Mouse (Mus musculus) kidney, embryonic 14.5 days (tissue): ENCODE data around the gene Cblc. TPM values are rescaled to one million over a fixed set of nuclear protein-coding genes. Genes with fewer than 3 reads are reported as not detected.
A peak's percentile ranks its signal among the peaks of the same experiment; 100 is the strongest.

Experiments
- ATAC-seq: fragments of 200-750 bp; cut with Nextera tagmentation; 2 replicates; pipeline ENCODE4 v1.8.0; 2017; ENCODE audit warnings: moderate number of reproducible peaks, mild to moderate bottlenecking, moderate TSS enrichment, moderate library complexity; ENCODE audit not compliant: low FRiP score, low TSS enrichment
- H3K27ac ChIP-seq: fragments of 300-500 bp; sonication (generic); 2 replicates; pipeline ENCODE4 v1.5.1; 2014; ENCODE audit warnings: low read depth, mild to moderate bottlenecking, low read length, moderate library complexity, mixed read lengths
- H3K27me3 ChIP-seq: fragments of 300-500 bp; sonication (generic); 2 replicates; pipeline ENCODE4 v1.6.1; 2014; ENCODE audit warnings: mild to moderate bottlenecking, low read length; ENCODE audit not compliant: control insufficient read depth, insufficient read depth
- H3K36me3 ChIP-seq: fragments of 300-500 bp; sonication (generic); 2 replicates; pipeline ENCODE4 v1.6.1; 2014; ENCODE audit warnings: low read length, mixed read lengths; ENCODE audit not compliant: control insufficient read depth, insufficient read depth
- H3K4me1 ChIP-seq: fragments of 300-500 bp; sonication (generic); 2 replicates; pipeline ENCODE4 v1.6.1; 2014; ENCODE audit warnings: low read length, mixed read lengths; ENCODE audit not compliant: control insufficient read depth, insufficient read depth
- H3K4me2 ChIP-seq: fragments of 300-500 bp; sonication (generic); replicated peaks from 2 replicates; pipeline ENCODE4 v1.6.1; 2014; ENCODE audit warnings: low read depth, mild to moderate bottlenecking, low read length
- H3K4me3 ChIP-seq: fragments of 300-500 bp; sonication (generic); 2 replicates; pipeline ENCODE4 v1.5.1; 2014; ENCODE audit warnings: mild to moderate bottlenecking, low read length
- H3K9ac ChIP-seq: fragments of 300-500 bp; sonication (generic); 2 replicates; pipeline ENCODE4 v1.6.1; 2014; ENCODE audit warnings: low read depth, mild to moderate bottlenecking, low read length, moderate library complexity
- H3K9me3 ChIP-seq: fragments of 300-500 bp; sonication (generic); 2 replicates; pipeline ENCODE4 v1.6.1; 2016; ENCODE audit warnings: low read length; ENCODE audit not compliant: control insufficient read depth
- WGBS: fragments of 180-500 bp; shearing (Covaris S2); extraction: QIAGEN DNeasy Blood & Tissue Kit; methylation state at CpG from one replicate; pipeline ENCODE4 v1.1.7; 2014; 5-methylcytosine and 5-hydroxymethylcytosine counted together
- polyA plus RNA-seq: library from polyadenylated mRNA; unstranded; fragments of >200 nt; fragmentation: Nextera tagmentation; extraction: Ambion mirVana; gene quantifications from 2 replicates; pipeline ENCODE4 v1.2.1, GENCODE M21; 2014

Cblc gene
- polyA plus RNA-seq, 1 experiment from 2014 or later = 7.3 TPM

GRCm38 (mm10) chr7:19753587-19753986, 43.0 kb downstream of the Cblc start:
- no peak overlapping the region for H3K27ac ChIP-seq
- no peak overlapping the region for H3K4me2 ChIP-seq
- H3K9ac ChIP-seq = no peak overlapping the region
- no peak overlapping the region for H3K4me3 ChIP-seq
- H3K9me3 ChIP-seq = no peaks in the 10 kb centered on the region
- ATAC-seq = no peak
- H3K4me1 ChIP-seq = peaks cover 7% of the 10 kb centered on the region
- WGBS = 72% methylated on average over 7 of the region's 7 CpGs
- peaks cover 13% of the 10 kb centered on the region; the same call in 1 of the 2 replicates for H3K36me3 ChIP-seq
- H3K27me3 ChIP-seq = no peaks in the 10 kb centered on the region

GRCm38 (mm10) chr7:19752652-19753051, 44.0 kb downstream of the Cblc start:
- H3K27me3 ChIP-seq = no peaks in the 10 kb centered on the region
- no peak overlapping the region for H3K4me3 ChIP-seq
- no peak for ATAC-seq
- WGBS = 75% methylated on average over 8 of the region's 8 CpGs
- H3K9me3 ChIP-seq = no peaks in the 10 kb centered on the region
- H3K36me3 ChIP-seq = peaks cover 4% of the 10 kb centered on the region; the same call in 1 of the 2 replicates
- no peak overlapping the region for H3K9ac ChIP-seq
- H3K4me2 ChIP-seq = no peak overlapping the region
- peaks cover 11% of the 10 kb centered on the region for H3K4me1 ChIP-seq
- H3K27ac ChIP-seq = no peak overlapping the region

- 55% methylated on average over 4 of the region's 4 CpGs for WGBS
- H3K9ac ChIP-seq = no peak overlapping the region
- H3K4me3 ChIP-seq = no peak overlapping the region
- H3K27ac ChIP-seq = peak overlapping the region; percentile 77
- H3K36me3 ChIP-seq = no peaks in the 10 kb centered on the region; the same call in 1 of the 2 replicates
- no peak overlapping the region for H3K4me2 ChIP-seq
- peaks cover 26% of the 10 kb centered on the region for H3K4me1 ChIP-seq
- no peak for ATAC-seq
- no peaks in the 10 kb centered on the region for H3K9me3 ChIP-seq
- H3K27me3 ChIP-seq = no peaks in the 10 kb centered on the region
Measured at GRCm38 (mm10) chr7:19751070-19751383, 45.6 kb downstream of the Cblc start.

- peak within 1 kb of the TSS; percentile 90 for H3K4me3 ChIP-seq
- H3K9me3 ChIP-seq = no peaks in the 10 kb centered on the region
- peak within 1 kb of the TSS; percentile 67 for H3K4me2 ChIP-seq
- H3K36me3 ChIP-seq = no peaks in the 10 kb centered on the region; the same call in 1 of the 2 replicates
- H3K9ac ChIP-seq = peak within 1 kb of the TSS; percentile 93
- no peaks in the 10 kb centered on the region for H3K27me3 ChIP-seq
- peak; percentile 55 for ATAC-seq
- WGBS = 15% methylated on average over 19 of the region's 19 CpGs
- peak within 1 kb of the TSS; percentile 92 for H3K27ac ChIP-seq
- H3K4me1 ChIP-seq = peaks cover 32% of the 10 kb centered on the region
Measured at GRCm38 (mm10) chr7:19750217-19751069, 46.2 kb downstream of the Cblc start, which contains the start of gene Nectin2. TSS of gene Nectin2 (minus strand) at chr7:19750483.

- H3K4me3 ChIP-seq = peak overlapping the region; percentile 90
Measured at GRCm38 (mm10) chr7:19749389-19750216, 47.0 kb downstream of the Cblc start.

GRCm38 (mm10) chr7:19748219-19749195, 48.1 kb downstream of the Cblc start:
- H3K36me3 ChIP-seq = peaks cover 9% of the 10 kb centered on the region
- under 1% methylated on average over 32 of the region's 32 CpGs for WGBS
- peak overlapping the region; percentile 90 for H3K4me3 ChIP-seq
- no peaks in the 10 kb centered on the region for H3K9me3 ChIP-seq
- peaks cover 49% of the 10 kb centered on the region for H3K4me1 ChIP-seq
- H3K4me2 ChIP-seq = peak overlapping the region; percentile 67
- H3K9ac ChIP-seq = peak overlapping the region; percentile 93
- ATAC-seq = peak; percentile 5; the same call in 1 of the 2 replicates
- peak overlapping the region; percentile 92 for H3K27ac ChIP-seq
- no peaks in the 10 kb centered on the region for H3K27me3 ChIP-seq

More at GRCm38 (mm10) chr7:19749389-19750216, 47.0 kb downstream of the Cblc start:
- H3K4me1 ChIP-seq = peaks cover 40% of the 10 kb centered on the region
- ATAC-seq = peak; percentile 92
- H3K27ac ChIP-seq = peak overlapping the region; percentile 92
- no peaks in the 10 kb centered on the region for H3K27me3 ChIP-seq
- WGBS = under 1% methylated on average over 44 of the region's 46 CpGs
- H3K36me3 ChIP-seq = no peaks in the 10 kb centered on the region
- peak overlapping the region; percentile 93 for H3K9ac ChIP-seq
- H3K9me3 ChIP-seq = no peaks in the 10 kb centered on the region
- peak overlapping the region; percentile 67 for H3K4me2 ChIP-seq

- peak overlapping the region; percentile 90 for H3K4me3 ChIP-seq
- peak overlapping the region; percentile 67 for H3K4me2 ChIP-seq
- no peak for ATAC-seq
- no peaks in the 10 kb centered on the region for H3K27me3 ChIP-seq
- no peaks in the 10 kb centered on the region for H3K9me3 ChIP-seq
- 3% methylated on average over 25 of the region's 25 CpGs for WGBS
- H3K9ac ChIP-seq = peak overlapping the region; percentile 93; the same call in 1 of the 2 replicates
- H3K36me3 ChIP-seq = peaks cover 14% of the 10 kb centered on the region
- H3K27ac ChIP-seq = peak overlapping the region; percentile 92
- peaks cover 51% of the 10 kb centered on the region for H3K4me1 ChIP-seq
Measured at GRCm38 (mm10) chr7:19747420-19748218, 49.0 kb downstream of the Cblc start.
